21 mouse cellular contexts compared by ENCODE assay signal in genomic region chr3:133748756-133749737, GRCm38 (mm10).
DNase-seq lines count a peak whose midpoint lies in the region; ATAC-seq and TF ChIP-seq lines count a peak whose summit lies in the region.
"Had no signal": no experiment of that assay in that cellular context is flagged by ENCODE, and none has a peak within 500 bp of the region (broad histone marks: within the 10 kb centered on the region; RNA-seq: fewer than 3 reads in every experiment).

No protein-coding gene starts in this region.

- DNase-seq in adrenal gland, adult (ENCODE audit: inconsistent age in 2 of 2, low spot score in 1 of 2), result peak; percentile 14 to 78
- DNase-seq in adrenal gland, postnatal 25 days, result no peak
- DNase-seq in kidney, adult 9 months, result peak; percentile 95
- peak; percentile 61 to 87 for DNase-seq in kidney, postnatal 36 days
- DNase-seq in forebrain, postnatal 0 days, result no peak
- no peak for DNase-seq in limb, embryonic 10.5 days (ENCODE audit: low spot score)
- DNase-seq in left cerebral cortex, postnatal 14 days (ENCODE audit: low spot score in 2 of 2), result no peak
- DNase-seq: cerebellum, adult 11-12 months; cerebellum, postnatal 25 days; gastrocnemius, postnatal 36 days; lung, adult 18-20 months; right cerebral cortex, postnatal 25 days; thymus, adult 18-20 months had no signal

- no peak for ATAC-seq in kidney, embryonic 15.5 days (replicated peaks; ENCODE audit: low FRiP score)
- ATAC-seq in forebrain, postnatal 0 days, result no peak
- ATAC-seq: forebrain, embryonic 13.5 days; intestine, embryonic 16.5 days had no signal

- H3K4me1 ChIP-seq in kidney, embryonic 15.5 days, result peaks cover 26% of the 10 kb centered on the region
- H3K4me1 ChIP-seq in forebrain, postnatal 0 days (ENCODE audit: insufficient read depth), result no peaks in the 10 kb centered on the region
- H3K4me1 ChIP-seq in limb, embryonic 10.5 days, result peaks cover 2% of the 10 kb centered on the region

- H3K9ac ChIP-seq in kidney, embryonic 15.5 days, result no peak overlapping the region
- no peak overlapping the region for H3K9ac ChIP-seq in forebrain, postnatal 0 days
- H3K9ac ChIP-seq: forebrain, embryonic 13.5 days; hindbrain, embryonic 14.5 days; limb, embryonic 15.5 days; neural tube, embryonic 13.5 days had no signal

- no peaks in the 10 kb centered on the region for H3K9me3 ChIP-seq in kidney, embryonic 15.5 days (replicated peaks)
- no peaks in the 10 kb centered on the region for H3K9me3 ChIP-seq in forebrain, postnatal 0 days (ENCODE audit: low read length)
- no peaks in the 10 kb centered on the region for H3K9me3 ChIP-seq in limb, embryonic 10.5 days (replicated peaks)
- H3K9me3 ChIP-seq: forebrain, embryonic 13.5 days; limb, embryonic 15.5 days; neural tube, embryonic 13.5 days had no signal

- no peak overlapping the region for H3K4me3 ChIP-seq in kidney, embryonic 15.5 days (replicated peaks)
- H3K4me3 ChIP-seq in forebrain, postnatal 0 days (ENCODE audit: low read depth, low read length), result no peak overlapping the region
- H3K4me3 ChIP-seq in limb, embryonic 10.5 days, result no peak overlapping the region
- H3K4me3 ChIP-seq: forebrain, embryonic 13.5 days; limb, embryonic 15.5 days; neural tube, embryonic 13.5 days had no signal

- intact Hi-C loops in left cerebral cortex, postnatal 14 days (cut with DNase I), result no loop called here

- TF ChIP-seq CTCF in forebrain, postnatal 0 days (IDR thresholded peaks at IDR 0.05; ENCODE audit: low read depth), result no peak

- 89% methylated on average over 10 of the region's 10 CpGs for WGBS in kidney, embryonic 15.5 days
- WGBS in forebrain, postnatal 0 days, result 83% methylated on average over 10 of the region's 10 CpGs
- WGBS in limb, embryonic 10.5 days, result 86% methylated on average over 10 of the region's 10 CpGs

- no peak overlapping the region for H3K4me2 ChIP-seq in kidney, embryonic 15.5 days
- H3K4me2 ChIP-seq in forebrain, postnatal 0 days (ENCODE audit: low read depth), result no peak overlapping the region
- H3K4me2 ChIP-seq: forebrain, embryonic 13.5 days; heart, embryonic 11.5 days; hindbrain, embryonic 14.5 days; limb, embryonic 15.5 days; midbrain, embryonic 11.5 days; neural tube, embryonic 13.5 days had no signal

- no peaks in the 10 kb centered on the region for H3K36me3 ChIP-seq in kidney, embryonic 15.5 days
- H3K36me3 ChIP-seq in forebrain, postnatal 0 days (ENCODE audit: insufficient read depth), result no peaks in the 10 kb centered on the region
- no peaks in the 10 kb centered on the region for H3K36me3 ChIP-seq in limb, embryonic 10.5 days
- H3K36me3 ChIP-seq: limb, embryonic 15.5 days; neural tube, embryonic 13.5 days had no signal

- H3K27me3 ChIP-seq in kidney, embryonic 15.5 days, result no peaks in the 10 kb centered on the region
- H3K27me3 ChIP-seq in forebrain, postnatal 0 days (ENCODE audit: insufficient read depth, low read length), result no peaks in the 10 kb centered on the region
- H3K27me3 ChIP-seq in limb, embryonic 10.5 days (ENCODE audit: low read depth, poor library complexity, severe bottlenecking), result no peaks in the 10 kb centered on the region
- H3K27me3 ChIP-seq: forebrain, embryonic 13.5 days; limb, embryonic 15.5 days; neural tube, embryonic 13.5 days had no signal

- no peak overlapping the region for H3K27ac ChIP-seq in kidney, embryonic 15.5 days
- H3K27ac ChIP-seq in forebrain, postnatal 0 days (ENCODE audit: low read depth, low read length), result no peak overlapping the region
- H3K27ac ChIP-seq in limb, embryonic 10.5 days, result no peak overlapping the region
- H3K27ac ChIP-seq: forebrain, embryonic 13.5 days; hindbrain, embryonic 14.5 days; limb, embryonic 15.5 days; neural tube, embryonic 13.5 days had no signal

Comparison
In these comparisons a context has a peak if more than half of its experiments do, and no peak if none do; other contexts are left out.
1. DNase-seq: peak in adrenal gland, adult (2 of 2), kidney, adult 9 months (single experiment) and kidney, postnatal 36 days (2 of 2); none in adrenal gland, postnatal 25 days (single experiment), forebrain, postnatal 0 days (single experiment), limb, embryonic 10.5 days (single experiment) and left cerebral cortex, postnatal 14 days (0 of 2).